Mouse (Mus musculus): ENCODE measurements around the gene Klhl3. TPM values are rescaled to one million over a fixed set of nuclear protein-coding genes. Genes with fewer than 3 reads are reported as not detected.

Klhl3 gene
- polyA plus RNA-seq, 1 experiment from 2014 or later: 3.2 TPM

- Histone ChIP-seq H3K36me3 (peaks cover 5% of the 10 kb centered on the region; the same call in 1 of the 2 replicates), H3K4me1 (peaks cover 51% of the 10 kb centered on the region), H3K27me3 (ENCODE audit: low read depth, poor library complexity, severe bottlenecking) (no peaks in the 10 kb centered on the region), H3K4me3 (no peak overlapping the region), H3K27ac (0 out of 2 replicates have a peak overlapping the region, but pooled peaks have one; percentile 3), H3K9me3 (replicated peaks) (no peaks in the 10 kb centered on the region)
- no peak for DNase-seq (ENCODE audit: low spot score)
- WGBS: 41% methylated on average over 16 of the region's 16 CpGs
These were observed 105.9 kb downstream of the Klhl3 start for GRCm38 (mm10) chr13:58007256-58008037.

DNA sequence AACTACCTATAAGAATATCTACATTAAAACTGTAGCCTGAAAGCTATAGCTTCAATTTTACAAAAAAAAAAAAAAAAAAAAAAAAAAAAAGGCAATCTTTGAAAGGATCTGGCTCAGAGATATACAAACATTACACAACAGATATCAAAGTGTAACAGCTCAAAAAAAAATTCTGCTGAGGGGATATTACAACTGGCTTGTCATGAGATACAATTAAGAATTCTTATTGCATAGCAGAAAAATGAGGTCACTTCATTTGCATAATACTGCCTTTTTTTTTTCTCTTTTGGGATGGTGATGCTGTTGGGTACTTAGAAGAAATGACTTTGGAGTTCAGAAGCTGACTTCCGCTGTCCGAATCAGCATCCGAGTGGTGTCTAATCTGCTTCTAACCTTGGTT, 111.6 kb downstream of the Klhl3 start:
- Histone ChIP-seq H3K27me3 (ENCODE audit: low read depth, poor library complexity, severe bottlenecking) (peaks cover 15% of the 10 kb centered on the region), H3K9me3 (replicated peaks) (no peaks in the 10 kb centered on the region), H3K36me3 (peaks cover 5% of the 10 kb centered on the region; the same call in 1 of the 2 replicates), H3K4me3 (no peak overlapping the region), H3K4me1 (peaks cover 35% of the 10 kb centered on the region), H3K27ac (no peak overlapping the region)
- WGBS: 93% methylated on average over 3 of the region's 3 CpGs
- DNase-seq (ENCODE audit: low spot score): no peak

- DNase-seq (ENCODE audit: low spot score): no peak
- Histone ChIP-seq H3K27ac (no peak overlapping the region), H3K4me3 (no peak overlapping the region), H3K36me3 (no peaks in the 10 kb centered on the region), H3K4me1 (peaks cover 13% of the 10 kb centered on the region), H3K27me3 (ENCODE audit: low read depth, poor library complexity, severe bottlenecking) (peaks cover 30% of the 10 kb centered on the region), H3K9me3 (replicated peaks) (no peaks in the 10 kb centered on the region)
- WGBS: 31% methylated on average over 11 of the region's 11 CpGs
These were observed 116.9 kb downstream of the Klhl3 start for GRCm38 (mm10) chr13:57996536-57996935.

DNA sequence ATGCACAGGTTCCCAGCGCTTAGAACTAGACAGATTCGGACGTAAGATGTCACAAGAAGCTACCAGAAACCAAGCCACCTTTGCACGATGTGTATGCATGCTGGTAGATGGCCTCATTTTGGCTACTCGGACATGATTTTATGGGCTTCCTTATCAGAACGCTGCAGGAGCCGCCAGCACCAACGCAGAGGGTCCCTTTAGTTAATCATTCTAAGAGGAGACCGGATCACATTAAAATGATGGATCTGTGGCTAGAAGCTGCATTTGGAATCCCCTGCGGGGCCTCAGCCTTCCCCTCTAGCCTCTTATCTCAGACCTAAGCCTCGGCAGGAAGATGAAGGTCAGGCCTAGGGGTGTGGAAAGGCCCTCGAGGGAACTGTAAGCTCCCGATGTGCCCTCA, 117.5 kb downstream of the Klhl3 start:
- peaks cover 13% of the 10 kb centered on the region for H3K4me1 ChIP-seq
- no peaks in the 10 kb centered on the region for H3K36me3 ChIP-seq
- no peak overlapping the region for H3K27ac ChIP-seq
- H3K27me3 ChIP-seq (ENCODE audit: low read depth, poor library complexity, severe bottlenecking): peaks cover 28% of the 10 kb centered on the region
- no peak overlapping the region for H3K4me3 ChIP-seq
- DNase-seq (ENCODE audit: low spot score): no peak
- 41% methylated on average over 13 of the region's 13 CpGs for WGBS
- H3K9me3 ChIP-seq (replicated peaks): no peaks in the 10 kb centered on the region

- H3K9me3 ChIP-seq (replicated peaks): no peaks in the 10 kb centered on the region
- H3K4me1 ChIP-seq: peaks cover 62% of the 10 kb centered on the region
- no peak for DNase-seq (ENCODE audit: low spot score)
- WGBS: 76% methylated on average over 10 of the region's 10 CpGs
- H3K27me3 ChIP-seq (ENCODE audit: low read depth, poor library complexity, severe bottlenecking): no peaks in the 10 kb centered on the region
- no peak overlapping the region for H3K4me3 ChIP-seq
- no peak overlapping the region for H3K27ac ChIP-seq
- no peaks in the 10 kb centered on the region for H3K36me3 ChIP-seq
These were observed 128.8 kb downstream of the Klhl3 start for GRCm38 (mm10) chr13:57984637-57985036.

DNA sequence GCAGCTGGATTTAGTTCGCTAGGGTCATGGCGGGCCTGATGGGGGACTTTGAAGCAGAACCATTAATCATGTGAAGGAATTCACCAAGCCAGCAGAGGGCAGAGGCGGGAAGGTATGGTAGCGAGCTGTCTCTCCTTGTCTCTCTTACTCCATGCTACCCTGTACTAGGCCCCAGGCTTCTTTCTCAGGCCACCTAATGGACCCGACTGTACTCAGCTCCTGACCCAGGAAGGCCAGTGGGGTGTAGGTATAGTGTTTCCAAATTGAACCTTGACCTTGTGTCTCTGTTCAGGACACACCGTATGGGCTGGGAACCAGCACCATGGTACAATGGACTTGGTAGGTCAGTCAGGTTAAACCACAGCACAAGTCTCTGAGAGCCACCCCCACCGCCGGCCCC, 129.2 kb downstream of the Klhl3 start:
- no peak for DNase-seq (ENCODE audit: low spot score)
- WGBS: 56% methylated on average over 8 of the region's 8 CpGs
- Histone ChIP-seq H3K27ac (no peak overlapping the region; the same call in 1 of the 2 replicates), H3K4me1 (peaks cover 62% of the 10 kb centered on the region), H3K4me3 (no peak overlapping the region), H3K36me3 (no peaks in the 10 kb centered on the region), H3K27me3 (ENCODE audit: low read depth, poor library complexity, severe bottlenecking) (no peaks in the 10 kb centered on the region), H3K9me3 (replicated peaks) (no peaks in the 10 kb centered on the region)

- 53% methylated on average over 12 of the region's 12 CpGs for WGBS
- H3K36me3 ChIP-seq: no peaks in the 10 kb centered on the region
- H3K27ac ChIP-seq: no peak overlapping the region
- no peaks in the 10 kb centered on the region for H3K9me3 ChIP-seq (replicated peaks)
- H3K4me1 ChIP-seq: peaks cover 53% of the 10 kb centered on the region
- H3K27me3 ChIP-seq (ENCODE audit: low read depth, poor library complexity, severe bottlenecking): no peaks in the 10 kb centered on the region
- DNase-seq (ENCODE audit: low spot score): no peak
- H3K4me3 ChIP-seq: no peak overlapping the region
These were observed 130.1 kb downstream of the Klhl3 start for GRCm38 (mm10) chr13:57983330-57983729.

GRCm38 (mm10) chr13:57982904-57983303, 130.5 kb downstream of the Klhl3 start:
- H3K27ac ChIP-seq: no peak overlapping the region
- H3K4me1 ChIP-seq: peaks cover 52% of the 10 kb centered on the region
- no peak for DNase-seq (ENCODE audit: low spot score)
- no peak overlapping the region for H3K4me3 ChIP-seq
- no peaks in the 10 kb centered on the region for H3K9me3 ChIP-seq (replicated peaks)
- WGBS: 66% methylated on average over 11 of the region's 11 CpGs
- no peaks in the 10 kb centered on the region for H3K27me3 ChIP-seq (ENCODE audit: low read depth, poor library complexity, severe bottlenecking)
- no peaks in the 10 kb centered on the region for H3K36me3 ChIP-seq

- 49% methylated on average over 9 of the region's 9 CpGs for WGBS
- Histone ChIP-seq H3K4me1 (peaks cover 52% of the 10 kb centered on the region), H3K36me3 (no peaks in the 10 kb centered on the region), H3K27me3 (ENCODE audit: low read depth, poor library complexity, severe bottlenecking) (no peaks in the 10 kb centered on the region), H3K9me3 (replicated peaks) (no peaks in the 10 kb centered on the region), H3K4me3 (no peak overlapping the region), H3K27ac (no peak overlapping the region)
- no peak for DNase-seq (ENCODE audit: low spot score)
These were observed 132.7 kb downstream of the Klhl3 start for GRCm38 (mm10) chr13:57980679-57981078.

DNA sequence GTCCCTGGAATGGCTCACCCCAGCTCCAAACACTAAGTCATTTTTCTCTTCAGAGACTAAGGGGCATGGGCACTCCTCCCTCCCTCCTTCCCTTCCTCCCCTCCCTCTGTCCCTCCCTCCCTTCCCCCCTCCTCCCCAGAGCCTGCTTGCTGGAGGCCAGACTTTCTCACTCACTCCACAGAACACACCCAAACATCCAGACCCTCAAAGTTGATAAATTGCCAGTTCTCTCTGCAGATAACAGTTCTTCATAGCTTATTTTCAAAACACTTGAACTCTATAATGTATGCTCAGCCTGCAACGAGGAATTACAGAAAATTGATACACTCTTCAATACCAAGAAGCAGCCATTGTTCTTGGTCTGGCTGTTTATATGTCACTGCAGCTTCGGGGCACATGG, 133.3 kb downstream of the Klhl3 start:
- no peak overlapping the region for H3K27ac ChIP-seq
- no peaks in the 10 kb centered on the region for H3K9me3 ChIP-seq (replicated peaks)
- peaks cover 52% of the 10 kb centered on the region for H3K4me1 ChIP-seq
- no peak overlapping the region for H3K4me3 ChIP-seq
- no peak for DNase-seq (ENCODE audit: low spot score)
- no peaks in the 10 kb centered on the region for H3K27me3 ChIP-seq (ENCODE audit: low read depth, poor library complexity, severe bottlenecking)
- no peaks in the 10 kb centered on the region for H3K36me3 ChIP-seq
- 60% methylated on average over 2 of the region's 2 CpGs for WGBS

DNA sequence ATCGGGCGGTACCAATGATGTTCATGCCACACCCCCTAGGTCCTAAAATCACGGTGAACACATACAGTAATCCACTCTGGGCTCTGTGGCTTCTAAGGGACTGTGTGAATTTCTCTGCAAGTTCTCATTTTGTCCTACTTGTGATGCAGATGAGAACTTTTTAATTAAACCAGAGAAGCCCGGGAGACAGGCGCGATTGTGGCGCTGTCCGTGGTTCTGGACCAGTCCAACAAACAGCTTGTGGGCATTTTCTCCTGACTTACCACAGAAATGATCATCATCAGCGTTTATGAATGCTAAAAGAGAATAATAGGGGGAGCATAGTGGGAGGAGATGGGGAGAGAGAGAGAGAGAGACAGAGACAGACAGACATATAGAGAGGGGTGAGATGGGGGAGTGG, 134.5 kb downstream of the Klhl3 start:
- Histone ChIP-seq H3K27ac (no peak overlapping the region), H3K4me3 (no peak overlapping the region), H3K27me3 (ENCODE audit: low read depth, poor library complexity, severe bottlenecking) (no peaks in the 10 kb centered on the region), H3K9me3 (replicated peaks) (no peaks in the 10 kb centered on the region), H3K4me1 (peaks cover 45% of the 10 kb centered on the region), H3K36me3 (no peaks in the 10 kb centered on the region)
- 27% methylated on average over 9 of the region's 9 CpGs for WGBS
- DNase-seq (ENCODE audit: low spot score): peak; percentile 68

GRCm38 (mm10) chr13:57977721-57978120, 135.7 kb downstream of the Klhl3 start:
- H3K4me1 ChIP-seq: peaks cover 32% of the 10 kb centered on the region
- 84% methylated on average over 6 of the region's 6 CpGs for WGBS
- no peak for DNase-seq (ENCODE audit: low spot score)
- H3K27me3 ChIP-seq (ENCODE audit: low read depth, poor library complexity, severe bottlenecking): no peaks in the 10 kb centered on the region
- no peak overlapping the region for H3K4me3 ChIP-seq
- no peaks in the 10 kb centered on the region for H3K36me3 ChIP-seq
- H3K9me3 ChIP-seq (replicated peaks): no peaks in the 10 kb centered on the region
- H3K27ac ChIP-seq: no peak overlapping the region

GRCm38 (mm10) chr13:57965658-57966057, 147.7 kb downstream of the Klhl3 start:
- no peaks in the 10 kb centered on the region for H3K27me3 ChIP-seq (ENCODE audit: low read depth, poor library complexity, severe bottlenecking)
- DNase-seq (ENCODE audit: low spot score): no peak
- no peak overlapping the region for H3K4me3 ChIP-seq
- H3K27ac ChIP-seq: no peak overlapping the region
- 80% methylated on average over 6 of the region's 6 CpGs for WGBS
- peaks cover 11% of the 10 kb centered on the region for H3K4me1 ChIP-seq
- no peaks in the 10 kb centered on the region for H3K9me3 ChIP-seq (replicated peaks)
- no peaks in the 10 kb centered on the region for H3K36me3 ChIP-seq
